Mouse (Mus musculus) midbrain, embryonic 13.5 days (tissue): ENCODE results near the gene Zic5. TPM values are rescaled to one million over a fixed set of nuclear protein-coding genes. Genes with fewer than 3 reads are reported as not detected.

Experiments
- ATAC-seq: fragments of 200-750 bp; cut with Nextera tagmentation; 2 replicates; pipeline ENCODE4 v1.8.0; 2017; ENCODE audit warnings: mild to moderate bottlenecking, moderate TSS enrichment, moderate library complexity
- H3K27ac ChIP-seq: fragments of 300-500 bp; sonication (generic); 2 replicates; pipeline ENCODE4 v1.5.1; 2015; ENCODE audit warnings: inconsistent platforms, mild to moderate bottlenecking, moderate library complexity
- H3K27me3 ChIP-seq: fragments of 300-500 bp; sonication (generic); 2 replicates; pipeline ENCODE4 v1.6.1; 2015; ENCODE audit warnings: mild to moderate bottlenecking, inconsistent platforms
- H3K36me3 ChIP-seq: fragments of 300-500 bp; sonication (generic); 2 replicates; pipeline ENCODE4 v1.6.1; 2015; ENCODE audit warnings: mild to moderate bottlenecking, inconsistent platforms
- H3K4me1 ChIP-seq: fragments of 300-500 bp; sonication (generic); replicated peaks from 2 replicates; pipeline ENCODE4 v1.6.1; 2015; ENCODE audit warnings: inconsistent platforms
- H3K4me2 ChIP-seq: fragments of 300-500 bp; sonication (generic); replicated peaks from 2 replicates; pipeline ENCODE4 v1.6.1; 2015; ENCODE audit warnings: moderate library complexity, mild to moderate bottlenecking, inconsistent platforms
- H3K4me3 ChIP-seq: fragments of 300-500 bp; sonication (generic); replicated peaks from 2 replicates; pipeline ENCODE4 v1.5.1; 2015; ENCODE audit warnings: mild to moderate bottlenecking, inconsistent platforms
- H3K9ac ChIP-seq: fragments of 300-500 bp; sonication (generic); replicated peaks from 2 replicates; pipeline ENCODE4 v1.6.1; 2015; ENCODE audit warnings: mild to moderate bottlenecking, inconsistent platforms
- H3K9me3 ChIP-seq: fragments of 300-500 bp; sonication (generic); 2 replicates; pipeline ENCODE4 v1.6.1; 2016; ENCODE audit warnings: mild to moderate bottlenecking, inconsistent platforms
- WGBS: fragments of 180-500 bp; shearing (Covaris S2); methylation state at CpG from one replicate; pipeline ENCODE4 v1.1.7; 2015; 5-methylcytosine and 5-hydroxymethylcytosine counted together
- polyA plus RNA-seq: library from polyadenylated mRNA; unstranded; fragments of >200 nt; fragmentation: Nextera tagmentation; extraction: Ambion mirVana; gene quantifications from 2 replicates; pipeline ENCODE4 v1.2.1, GENCODE M21; 2015

Gene Zic5
- polyA plus RNA-seq: 15.5 and 16.7 TPM in 2 replicates

- H3K36me3 ChIP-seq: no peaks in the 10 kb centered on the region
- H3K4me2 ChIP-seq: peak within 1 kb of the TSS; percentile 70
- peaks cover 91% of the 10 kb centered on the region for H3K27me3 ChIP-seq
- under 1% methylated on average over 46 of the region's 62 CpGs for WGBS
- H3K9ac ChIP-seq: peak within 1 kb of the TSS; percentile 80
- no peaks in the 10 kb centered on the region for H3K9me3 ChIP-seq
- H3K4me1 ChIP-seq: peaks cover 37% of the 10 kb centered on the region
- peak; percentile 83 for ATAC-seq
- H3K4me3 ChIP-seq: peak within 1 kb of the TSS; percentile 65
- peak within 1 kb of the TSS; percentile 95 for H3K27ac ChIP-seq
Measured at GRCm38 (mm10) chr14:122464763-122465741, at the start of gene Zic5. Gene Zic5, minus strand, starts transcription at chr14:122465677.

GRCm38 (mm10) chr14:122513511-122514036, 48.1 kb upstream of the Zic5 start:
- H3K4me3 ChIP-seq: no peak overlapping the region
- 79% methylated on average over 1 of the region's 1 CpGs for WGBS
- no peaks in the 10 kb centered on the region for H3K4me1 ChIP-seq
- ATAC-seq: no peak
- no peak overlapping the region for H3K4me2 ChIP-seq
- no peaks in the 10 kb centered on the region for H3K27me3 ChIP-seq
- no peaks in the 10 kb centered on the region for H3K9me3 ChIP-seq
- H3K36me3 ChIP-seq: no peaks in the 10 kb centered on the region
- H3K9ac ChIP-seq: no peak overlapping the region
- H3K27ac ChIP-seq: no peak overlapping the region

DNA sequence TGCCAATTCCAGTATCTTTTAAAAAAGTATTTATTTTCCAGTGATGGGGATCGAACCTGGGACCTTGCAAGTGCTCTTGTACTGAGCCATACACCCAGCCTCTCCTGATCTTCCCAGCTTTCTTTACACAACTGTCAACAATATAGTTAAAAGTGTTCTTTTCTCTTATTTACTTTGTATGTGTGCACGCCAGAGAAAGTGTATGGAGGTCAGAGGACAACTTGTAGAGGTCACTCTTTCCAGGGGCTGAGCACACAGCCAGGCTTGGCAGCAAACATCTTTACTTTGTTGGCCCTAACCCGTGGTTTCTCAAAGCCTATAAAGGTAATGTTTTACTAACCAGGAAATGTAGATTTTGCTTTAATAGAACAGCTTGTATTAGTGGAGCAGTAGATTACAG, 46.0 kb upstream of the Zic5 start:
- no peak overlapping the region for H3K4me2 ChIP-seq
- H3K4me3 ChIP-seq: no peak overlapping the region
- H3K27me3 ChIP-seq: no peaks in the 10 kb centered on the region
- no peaks in the 10 kb centered on the region for H3K36me3 ChIP-seq
- 78% methylated on average over 3 of the region's 3 CpGs for WGBS
- H3K27ac ChIP-seq: no peak overlapping the region
- H3K9me3 ChIP-seq: no peaks in the 10 kb centered on the region
- no peak for ATAC-seq
- H3K4me1 ChIP-seq: no peaks in the 10 kb centered on the region
- no peak overlapping the region for H3K9ac ChIP-seq

GRCm38 (mm10) chr14:122509058-122509457, 43.6 kb upstream of the Zic5 start:
- no peak overlapping the region for H3K27ac ChIP-seq
- no peaks in the 10 kb centered on the region for H3K9me3 ChIP-seq
- H3K27me3 ChIP-seq: no peaks in the 10 kb centered on the region
- WGBS: 26% methylated on average over 2 of the region's 2 CpGs
- no peaks in the 10 kb centered on the region for H3K4me1 ChIP-seq
- no peak for ATAC-seq
- no peak overlapping the region for H3K4me3 ChIP-seq
- no peak overlapping the region for H3K4me2 ChIP-seq
- no peak overlapping the region for H3K9ac ChIP-seq
- H3K36me3 ChIP-seq: no peaks in the 10 kb centered on the region

DNA sequence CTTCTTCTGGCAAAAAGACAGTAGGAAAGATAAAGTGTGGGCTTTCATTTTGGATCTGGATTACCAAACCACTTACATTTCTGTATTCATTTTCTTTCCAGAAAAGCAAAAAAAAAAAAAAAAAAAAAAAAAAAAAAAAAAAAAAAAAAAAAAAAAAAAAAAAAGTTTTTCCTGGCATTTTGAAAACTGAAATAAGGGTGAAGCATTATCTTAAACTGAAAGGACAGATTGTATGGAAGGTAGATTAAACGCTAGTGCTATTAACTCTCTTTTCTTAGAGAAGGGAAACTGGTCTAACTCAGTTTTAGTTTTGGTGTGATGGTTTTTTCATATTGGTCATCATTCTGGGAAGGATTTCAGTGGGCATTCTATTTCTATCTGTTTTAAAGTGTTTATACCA, 26.5 kb upstream of the Zic5 start:
- no peaks in the 10 kb centered on the region for H3K36me3 ChIP-seq
- H3K4me1 ChIP-seq: peaks cover 12% of the 10 kb centered on the region
- H3K4me2 ChIP-seq: no peak overlapping the region
- no peak overlapping the region for H3K9ac ChIP-seq
- 71% methylated on average over 1 of the region's 1 CpGs for WGBS
- H3K27me3 ChIP-seq: peaks cover 63% of the 10 kb centered on the region
- ATAC-seq: no peak
- H3K27ac ChIP-seq: no peak overlapping the region
- no peak overlapping the region for H3K4me3 ChIP-seq
- peaks cover 3% of the 10 kb centered on the region; the same call in 1 of the 2 replicates for H3K9me3 ChIP-seq

DNA sequence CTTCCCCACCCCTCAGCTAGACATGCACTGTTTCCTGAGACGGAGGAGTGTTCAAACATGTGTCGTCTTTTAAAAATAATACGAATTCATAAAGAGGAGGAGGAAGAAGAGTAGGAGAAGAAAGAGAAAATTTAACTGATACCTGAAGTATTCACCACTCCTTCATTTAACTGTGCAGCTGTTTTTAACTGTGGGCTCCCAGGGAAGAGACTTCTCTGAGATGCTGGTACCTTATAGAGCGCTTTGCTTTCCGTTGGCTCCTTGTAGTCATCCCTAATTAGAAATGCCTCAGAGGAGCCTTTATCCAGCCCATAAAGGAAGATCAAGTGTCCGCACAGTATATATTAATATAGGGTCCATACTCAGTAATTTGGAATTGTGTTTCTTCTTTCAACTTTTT, 26.0 kb upstream of the Zic5 start:
- no peak overlapping the region for H3K4me3 ChIP-seq
- H3K9me3 ChIP-seq: peaks cover 3% of the 10 kb centered on the region; the same call in 1 of the 2 replicates
- no peak overlapping the region for H3K9ac ChIP-seq
- H3K36me3 ChIP-seq: no peaks in the 10 kb centered on the region
- peaks cover 66% of the 10 kb centered on the region for H3K27me3 ChIP-seq
- H3K4me1 ChIP-seq: peaks cover 12% of the 10 kb centered on the region
- no peak overlapping the region for H3K27ac ChIP-seq
- ATAC-seq: no peak
- no peak overlapping the region for H3K4me2 ChIP-seq
- 62% methylated on average over 6 of the region's 6 CpGs for WGBS

DNA sequence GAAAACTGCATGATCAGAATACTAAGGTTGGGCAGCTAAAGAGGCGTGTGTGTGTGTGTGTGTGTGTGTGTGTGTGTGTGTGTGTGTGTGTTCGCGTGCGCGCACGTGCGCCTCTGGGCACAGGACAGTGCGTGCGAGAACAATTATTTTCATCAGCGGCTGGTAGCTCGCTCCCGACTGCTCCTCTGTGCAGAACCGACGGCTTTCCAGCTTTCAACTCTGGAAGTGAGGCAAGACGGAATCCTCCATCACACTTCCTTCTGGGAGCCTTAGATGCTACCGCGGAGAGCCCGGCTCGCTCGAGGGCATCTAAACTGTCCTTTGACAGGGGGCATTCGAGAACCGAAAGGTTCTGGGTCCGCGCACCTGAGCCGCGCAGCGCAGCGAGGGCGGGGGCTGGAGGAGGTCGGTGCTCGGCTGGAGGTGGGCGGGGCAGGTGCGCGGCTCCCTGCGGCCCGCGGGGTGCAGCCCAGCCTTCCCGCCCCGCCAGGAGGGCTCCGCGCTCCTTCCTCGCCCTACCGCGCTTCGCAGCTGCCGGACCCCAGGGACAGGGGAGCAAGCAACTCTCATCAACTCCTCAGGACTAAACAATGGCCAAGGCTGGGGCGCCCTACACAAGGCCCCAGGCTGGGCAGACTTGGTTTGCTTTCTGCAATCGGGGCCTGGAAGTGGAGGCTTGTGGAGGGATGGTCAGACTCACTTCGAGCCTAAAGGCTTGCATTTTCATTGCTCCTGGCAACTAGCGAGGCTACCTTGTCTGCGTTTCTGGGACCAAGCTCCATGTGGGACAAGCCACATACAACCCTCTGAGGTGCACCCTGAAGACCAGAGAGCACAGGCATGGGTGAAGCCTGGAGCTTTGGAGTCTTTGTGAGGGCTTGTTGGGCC, 25.2 kb upstream of the Zic5 start, which contains the start of gene Gm10837:
Gm10837 (plus strand) TSS at position 146 of the 888 bp plus-strand sequence.
- Histone ChIP-seq H3K9me3 (peaks cover 3% of the 10 kb centered on the region; the same call in 1 of the 2 replicates), H3K36me3 (no peaks in the 10 kb centered on the region), H3K27ac (peak within 1 kb of the TSS; percentile 49), H3K4me3 (peak within 1 kb of the TSS; percentile 33), H3K4me1 (peaks cover 12% of the 10 kb centered on the region), H3K9ac (no peak within 1 kb of the TSS; the same call in 1 of the 2 replicates), H3K27me3 (peaks cover 72% of the 10 kb centered on the region), H3K4me2 (peak within 1 kb of the TSS; percentile 51)
- WGBS: 2% methylated on average over 51 of the region's 51 CpGs
- ATAC-seq: peak; percentile 84

- WGBS: under 1% methylated on average over 12 of the region's 12 CpGs
- H3K9me3 ChIP-seq: peaks cover 3% of the 10 kb centered on the region; the same call in 1 of the 2 replicates
- no peaks in the 10 kb centered on the region for H3K36me3 ChIP-seq
- peak; percentile 32 for ATAC-seq
- H3K9ac ChIP-seq: no peak overlapping the region
- H3K4me1 ChIP-seq: peaks cover 19% of the 10 kb centered on the region
- peak overlapping the region; percentile 33 for H3K4me3 ChIP-seq
- peaks cover 78% of the 10 kb centered on the region for H3K27me3 ChIP-seq
- peak overlapping the region; percentile 49; the same call in 1 of the 2 replicates for H3K27ac ChIP-seq
- H3K4me2 ChIP-seq: peak overlapping the region; percentile 51
Measured at GRCm38 (mm10) chr14:122489686-122490414, 24.4 kb upstream of the Zic5 start.

GRCm38 (mm10) chr14:122489041-122489440, 23.6 kb upstream of the Zic5 start:
- no peak overlapping the region for H3K9ac ChIP-seq
- H3K9me3 ChIP-seq: 0 out of 2 replicates have a peak, but pooled peaks cover 3% of the 10 kb centered on the region
- no peak overlapping the region for H3K4me3 ChIP-seq
- ATAC-seq: no peak
- peak overlapping the region; percentile 51 for H3K4me2 ChIP-seq
- peaks cover 25% of the 10 kb centered on the region for H3K4me1 ChIP-seq
- H3K27ac ChIP-seq: no peak overlapping the region
- no peaks in the 10 kb centered on the region for H3K36me3 ChIP-seq
- peaks cover 85% of the 10 kb centered on the region for H3K27me3 ChIP-seq
- 1% methylated on average over 5 of the region's 5 CpGs for WGBS

GRCm38 (mm10) chr14:122487366-122487765, 21.9 kb upstream of the Zic5 start:
- 7% methylated on average over 5 of the region's 5 CpGs for WGBS
- no peak overlapping the region for H3K9ac ChIP-seq
- 0 out of 2 replicates have a peak overlapping the region, but pooled peaks have one; percentile 5 for H3K4me2 ChIP-seq
- H3K27me3 ChIP-seq: peaks cover 86% of the 10 kb centered on the region
- H3K27ac ChIP-seq: no peak overlapping the region
- ATAC-seq: no peak
- no peak overlapping the region for H3K4me3 ChIP-seq
- peaks cover 39% of the 10 kb centered on the region for H3K4me1 ChIP-seq
- H3K36me3 ChIP-seq: no peaks in the 10 kb centered on the region
- H3K9me3 ChIP-seq: no peaks in the 10 kb centered on the region

GRCm38 (mm10) chr14:122486611-122487010, 21.1 kb upstream of the Zic5 start:
- no peaks in the 10 kb centered on the region for H3K36me3 ChIP-seq
- no peak for ATAC-seq
- no peaks in the 10 kb centered on the region for H3K9me3 ChIP-seq
- H3K9ac ChIP-seq: no peak overlapping the region
- no peak overlapping the region for H3K27ac ChIP-seq
- 10% methylated on average over 1 of the region's 1 CpGs for WGBS
- no peak overlapping the region for H3K4me2 ChIP-seq
- peaks cover 89% of the 10 kb centered on the region for H3K27me3 ChIP-seq
- H3K4me1 ChIP-seq: peaks cover 44% of the 10 kb centered on the region
- no peak overlapping the region for H3K4me3 ChIP-seq
